Mouse (Mus musculus) lung, embryonic 16.5 days (tissue): ENCODE measurements around the gene D430041D05Rik. TPM values are rescaled to one million over a fixed set of nuclear protein-coding genes. Genes with fewer than 3 reads are reported as not detected.

Experiments
- ATAC-seq: fragments of 200-750 bp; cut with Nextera tagmentation; 2 replicates; pipeline ENCODE4 v1.8.0; 2017; ENCODE audit warnings: low read depth, mild to moderate bottlenecking, moderate library complexity
- H3K27ac ChIP-seq: fragments of 300-500 bp; sonication (generic); 2 replicates; pipeline ENCODE4 v1.5.1; 2014; ENCODE audit warnings: mild to moderate bottlenecking, control low read depth, low read length
- H3K27me3 ChIP-seq: fragments of 300-500 bp; sonication (generic); 2 replicates; pipeline ENCODE4 v1.6.1; 2014; ENCODE audit warnings: low read depth, low read length, mixed read lengths; ENCODE audit not compliant: control insufficient read depth, insufficient read depth
- H3K36me3 ChIP-seq: fragments of 300-500 bp; sonication (generic); 2 replicates; pipeline ENCODE4 v1.6.1; 2014; ENCODE audit warnings: low read length; ENCODE audit not compliant: control insufficient read depth, insufficient read depth
- H3K4me1 ChIP-seq: fragments of 300-500 bp; sonication (generic); replicated peaks from 2 replicates; pipeline ENCODE4 v1.6.1; 2014; ENCODE audit warnings: low read length, mixed read lengths; ENCODE audit not compliant: control insufficient read depth, insufficient read depth
- H3K4me2 ChIP-seq: fragments of 300-500 bp; sonication (generic); 2 replicates; pipeline ENCODE4 v1.6.1; 2014; ENCODE audit warnings: low read depth, low read length, control low read depth
- H3K4me3 ChIP-seq: fragments of 300-500 bp; sonication (generic); 2 replicates; pipeline ENCODE4 v1.5.1; 2014; ENCODE audit warnings: mild to moderate bottlenecking, low read length, control low read depth
- H3K9ac ChIP-seq: fragments of 300-500 bp; sonication (generic); 2 replicates; pipeline ENCODE4 v1.6.1; 2014; ENCODE audit warnings: low read length, control low read depth
- H3K9me3 ChIP-seq: fragments of 300-500 bp; sonication (generic); 2 replicates; pipeline ENCODE4 v1.6.1; 2016; ENCODE audit warnings: low read length; ENCODE audit not compliant: control insufficient read depth
- WGBS: fragments of 180-500 bp; shearing (Covaris S2); extraction: QIAGEN DNeasy Blood & Tissue Kit; methylation state at CpG from one replicate; pipeline ENCODE4 v1.1.7; 2014; 5-methylcytosine and 5-hydroxymethylcytosine counted together
- polyA plus RNA-seq: library from polyadenylated mRNA; unstranded; fragments of >200 nt; fragmentation: Nextera tagmentation; extraction: Ambion mirVana; gene quantifications from 2 replicates; pipeline ENCODE4 v1.2.1, GENCODE M21; 2015

Gene D430041D05Rik
- polyA plus RNA-seq, 1 experiment from 2014 or later: 0.70 TPM

DNA sequence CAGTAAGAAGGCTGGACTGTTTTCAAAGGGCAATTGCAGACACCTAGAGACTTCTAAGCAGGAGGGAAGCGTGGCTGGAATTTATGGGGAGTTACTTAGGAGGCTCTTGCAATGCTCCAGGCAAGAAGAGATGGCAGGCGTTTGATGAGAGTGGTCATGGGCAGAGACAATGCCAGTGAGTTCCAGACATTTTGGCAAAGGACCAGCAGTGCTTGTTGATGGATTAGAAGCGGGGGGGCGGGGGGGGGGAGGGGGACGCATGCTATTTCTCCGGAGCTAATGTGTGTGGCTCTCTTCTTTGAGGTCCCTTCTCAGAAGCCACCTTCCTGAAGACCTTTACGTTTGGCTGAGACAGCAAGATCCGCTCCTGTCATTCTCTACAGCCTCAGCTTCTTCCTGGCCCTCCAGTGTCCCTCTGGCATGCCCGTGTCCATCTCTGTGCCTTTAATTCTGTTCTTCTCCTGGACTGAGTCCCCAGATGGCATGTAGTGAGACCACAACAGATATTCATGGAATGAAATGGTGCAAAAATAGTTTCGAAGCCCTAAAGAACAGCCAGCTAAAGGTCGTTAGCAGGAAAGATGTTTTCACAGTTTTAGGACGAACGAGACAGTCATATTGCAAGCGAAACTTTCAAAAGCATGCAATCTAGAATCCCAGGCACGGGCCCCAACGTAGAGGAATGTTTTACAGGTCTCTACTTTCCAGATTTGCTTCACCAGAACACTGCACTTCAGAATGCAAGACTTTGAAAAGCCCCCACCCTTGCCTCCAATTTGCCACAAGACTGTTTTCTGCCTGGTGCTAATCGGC, 234.4 kb downstream of the D430041D05Rik start:
- no peak overlapping the region for H3K4me3 ChIP-seq
- peak; percentile 32; the same call in 1 of the 2 replicates for ATAC-seq
- no peak overlapping the region for H3K9ac ChIP-seq
- no peaks in the 10 kb centered on the region for H3K9me3 ChIP-seq
- H3K27me3 ChIP-seq: no peaks in the 10 kb centered on the region
- peak overlapping the region; percentile 21; the same call in 1 of the 2 replicates for H3K4me2 ChIP-seq
- H3K36me3 ChIP-seq: no peaks in the 10 kb centered on the region
- peaks cover 17% of the 10 kb centered on the region for H3K4me1 ChIP-seq
- H3K27ac ChIP-seq: peak overlapping the region; percentile 51
- WGBS: 47% methylated on average over 17 of the region's 17 CpGs

DNA sequence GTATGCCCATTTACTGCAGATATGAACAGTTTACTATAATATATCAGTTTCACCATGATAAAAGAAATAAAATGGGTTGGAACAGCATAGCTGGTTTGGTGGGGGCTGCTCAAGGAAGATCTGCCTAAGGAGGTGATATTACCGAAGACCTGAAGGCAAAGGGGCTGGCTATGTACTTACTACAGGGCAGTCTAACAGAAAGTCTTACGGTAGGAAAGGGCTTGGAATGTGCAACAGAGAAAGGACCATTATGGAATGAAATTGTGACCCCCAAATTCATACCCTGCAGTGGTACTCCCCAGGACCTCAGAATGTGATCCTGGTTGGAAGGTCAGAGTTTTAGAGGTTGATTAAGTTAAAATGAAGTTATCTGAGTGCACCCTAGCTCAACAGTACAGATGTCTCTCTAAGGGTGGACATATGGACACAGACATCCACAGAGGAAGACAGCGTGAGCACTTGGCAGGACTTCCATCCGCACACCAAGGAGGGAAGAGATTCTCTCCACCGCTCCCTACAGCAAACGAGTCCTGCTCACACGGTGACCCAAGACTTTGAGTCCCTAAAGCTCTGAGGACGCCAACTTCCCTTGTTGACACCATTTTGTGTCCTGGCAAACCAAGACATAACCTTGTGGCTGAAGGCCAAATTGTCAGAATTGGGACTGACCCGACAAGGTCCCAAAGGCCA, 235.2 kb downstream of the D430041D05Rik start:
- no peak for ATAC-seq
- H3K4me1 ChIP-seq: peaks cover 17% of the 10 kb centered on the region
- H3K27me3 ChIP-seq: no peaks in the 10 kb centered on the region
- H3K4me3 ChIP-seq: no peak overlapping the region
- H3K27ac ChIP-seq: no peak overlapping the region
- H3K36me3 ChIP-seq: no peaks in the 10 kb centered on the region
- no peak overlapping the region for H3K4me2 ChIP-seq
- H3K9me3 ChIP-seq: no peaks in the 10 kb centered on the region
- no peak overlapping the region for H3K9ac ChIP-seq
- WGBS: 72% methylated on average over 9 of the region's 9 CpGs

DNA sequence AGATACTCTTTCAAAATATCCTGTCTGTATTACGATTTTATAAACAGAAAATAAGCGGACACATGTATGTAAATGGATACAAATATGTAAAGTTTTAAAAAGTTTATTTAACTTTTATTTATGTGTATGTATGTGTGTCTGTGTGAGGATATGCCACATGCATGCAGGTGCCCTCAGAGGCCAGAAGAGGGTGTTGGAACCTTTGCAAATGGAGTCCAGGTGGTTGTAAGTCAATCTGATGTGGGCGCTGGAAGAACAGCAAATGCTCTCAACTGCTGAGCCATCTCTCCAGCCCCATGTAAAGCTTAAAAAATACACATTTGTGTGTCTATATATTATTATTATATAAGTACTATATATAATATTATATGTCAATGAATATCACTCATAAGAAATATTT, 237.4 kb downstream of the D430041D05Rik start:
- Histone ChIP-seq H3K9me3 (no peaks in the 10 kb centered on the region), H3K27me3 (no peaks in the 10 kb centered on the region), H3K36me3 (no peaks in the 10 kb centered on the region), H3K4me1 (peaks cover 17% of the 10 kb centered on the region), H3K4me3 (no peak overlapping the region), H3K4me2 (no peak overlapping the region), H3K9ac (no peak overlapping the region), H3K27ac (no peak overlapping the region)
- ATAC-seq: no peak
- 78% methylated on average over 3 of the region's 3 CpGs for WGBS

DNA sequence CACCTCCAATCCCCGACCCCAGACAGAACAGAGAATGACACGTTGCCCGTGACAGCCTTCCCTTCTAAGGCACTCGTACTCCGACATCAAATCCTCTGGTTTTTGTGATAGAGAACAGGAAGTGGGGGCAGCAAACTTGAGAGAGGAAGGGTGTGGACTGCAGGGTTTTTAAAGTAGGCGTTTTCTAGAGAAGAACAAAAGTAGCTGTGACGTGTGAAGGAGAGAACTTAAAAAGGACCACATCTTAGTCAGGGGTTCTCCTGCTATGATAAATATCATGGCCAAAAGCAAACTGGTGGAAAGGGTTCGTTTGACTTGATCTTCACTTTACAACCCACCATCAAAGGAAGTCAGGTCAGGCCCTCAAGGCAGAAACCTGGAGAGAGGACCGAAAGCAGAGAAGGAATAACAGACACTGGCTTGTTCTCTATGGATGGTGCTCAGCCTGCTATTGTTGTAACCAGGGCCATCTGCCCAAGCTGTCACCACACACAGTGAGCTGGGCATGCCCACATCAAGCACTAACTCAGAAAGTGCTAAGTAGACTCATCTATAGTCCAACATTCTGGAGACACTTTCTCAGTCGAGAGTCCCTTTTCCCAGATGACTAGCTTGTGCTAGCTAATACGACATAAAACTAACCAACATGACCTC, 238.0 kb downstream of the D430041D05Rik start:
- H3K36me3 ChIP-seq: no peaks in the 10 kb centered on the region
- H3K27ac ChIP-seq: no peak overlapping the region
- no peaks in the 10 kb centered on the region for H3K9me3 ChIP-seq
- WGBS: 46% methylated on average over 11 of the region's 11 CpGs
- H3K4me1 ChIP-seq: peaks cover 17% of the 10 kb centered on the region
- H3K27me3 ChIP-seq: no peaks in the 10 kb centered on the region
- H3K4me3 ChIP-seq: no peak overlapping the region
- ATAC-seq: no peak
- H3K4me2 ChIP-seq: no peak overlapping the region
- no peak overlapping the region for H3K9ac ChIP-seq

DNA sequence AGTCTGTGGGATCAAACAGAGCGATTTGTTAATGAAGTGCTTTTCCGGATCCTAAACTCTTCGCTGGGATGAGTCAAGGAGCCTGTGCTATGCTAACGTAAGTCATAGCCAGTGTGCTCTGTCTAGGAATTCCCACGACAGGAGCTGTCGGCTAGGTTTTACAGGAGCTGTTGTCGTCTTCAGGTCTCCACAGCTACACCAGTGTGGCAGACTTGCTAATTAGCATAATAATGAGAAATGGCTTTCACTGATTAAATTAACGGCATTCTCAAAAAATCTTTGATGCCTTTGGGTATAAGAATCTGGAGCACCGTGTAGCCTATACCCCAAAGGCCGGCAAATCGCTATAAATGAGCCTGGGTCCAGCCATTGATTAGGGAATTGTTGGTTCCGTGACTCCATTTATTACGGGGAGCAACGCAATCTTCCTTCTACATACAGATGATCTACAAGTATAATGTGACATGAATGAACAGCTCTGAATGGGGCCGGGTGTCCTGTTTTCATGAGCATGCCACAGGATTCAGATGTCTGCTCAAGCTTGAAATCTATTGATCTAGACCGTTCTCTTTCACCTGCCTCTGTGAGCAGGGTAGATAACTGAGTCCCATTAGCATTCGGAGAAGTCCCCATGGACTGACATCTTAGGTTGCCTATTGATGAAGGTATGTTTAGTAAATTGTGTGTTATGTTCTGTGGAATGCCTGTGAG, 242.5 kb downstream of the D430041D05Rik start:
- Histone ChIP-seq H3K4me2 (no peak overlapping the region), H3K27me3 (no peaks in the 10 kb centered on the region), H3K27ac (no peak overlapping the region), H3K36me3 (no peaks in the 10 kb centered on the region), H3K9me3 (no peaks in the 10 kb centered on the region), H3K9ac (no peak overlapping the region), H3K4me3 (no peak overlapping the region), H3K4me1 (no peaks in the 10 kb centered on the region)
- no peak for ATAC-seq
- 90% methylated on average over 17 of the region's 17 CpGs for WGBS

DNA sequence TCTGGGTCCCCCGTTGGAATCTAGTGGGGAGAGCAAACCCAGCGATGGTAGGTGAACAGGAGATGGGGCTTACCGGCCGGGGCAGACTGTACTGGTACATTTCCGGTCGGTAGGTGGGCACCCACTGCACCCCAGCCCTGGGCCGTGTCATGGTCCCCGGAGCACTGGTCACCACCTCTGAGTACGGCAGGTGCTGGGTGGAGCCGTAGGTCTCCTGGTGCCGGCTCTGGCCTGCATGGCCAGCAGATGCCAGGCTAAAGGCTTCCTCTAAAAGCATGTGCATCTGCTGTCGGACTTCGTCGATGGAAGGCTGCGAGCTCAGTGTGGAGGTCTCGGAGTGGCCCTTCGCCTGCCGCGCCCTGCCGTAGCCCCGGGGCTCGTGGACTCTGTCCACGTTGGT, 243.0 kb downstream of the D430041D05Rik start:
- H3K4me1 ChIP-seq: no peaks in the 10 kb centered on the region
- no peak overlapping the region for H3K4me3 ChIP-seq
- no peak overlapping the region for H3K27ac ChIP-seq
- 95% methylated on average over 23 of the region's 23 CpGs for WGBS
- H3K27me3 ChIP-seq: no peaks in the 10 kb centered on the region
- no peaks in the 10 kb centered on the region for H3K9me3 ChIP-seq
- H3K36me3 ChIP-seq: no peaks in the 10 kb centered on the region
- ATAC-seq: no peak
- no peak overlapping the region for H3K4me2 ChIP-seq
- H3K9ac ChIP-seq: no peak overlapping the region

DNA sequence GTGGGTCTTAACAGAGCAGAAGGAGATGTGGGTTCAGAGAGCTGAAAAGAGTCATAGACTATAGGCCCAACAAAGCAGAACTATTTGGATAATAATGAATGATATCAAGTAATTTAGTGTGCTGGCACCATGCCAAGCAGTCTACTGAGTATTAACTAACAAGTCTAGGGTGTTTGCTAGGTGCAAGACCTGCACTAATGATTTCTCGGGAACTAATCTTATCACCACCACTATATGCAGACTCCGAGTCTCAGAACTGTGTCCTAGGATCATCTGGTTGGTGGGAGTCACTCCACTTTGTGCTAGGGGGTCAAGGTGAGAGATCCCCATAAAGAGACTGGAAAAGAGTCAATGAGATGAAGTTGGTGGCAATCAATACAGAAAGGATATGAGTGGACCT, 245.2 kb downstream of the D430041D05Rik start:
- H3K4me1 ChIP-seq: no peaks in the 10 kb centered on the region
- no peak for ATAC-seq
- H3K36me3 ChIP-seq: no peaks in the 10 kb centered on the region
- H3K9me3 ChIP-seq: no peaks in the 10 kb centered on the region
- H3K27ac ChIP-seq: no peak overlapping the region
- no peak overlapping the region for H3K4me3 ChIP-seq
- no peak overlapping the region for H3K9ac ChIP-seq
- 66% methylated on average over 2 of the region's 2 CpGs for WGBS
- H3K27me3 ChIP-seq: no peaks in the 10 kb centered on the region
- H3K4me2 ChIP-seq: no peak overlapping the region

DNA sequence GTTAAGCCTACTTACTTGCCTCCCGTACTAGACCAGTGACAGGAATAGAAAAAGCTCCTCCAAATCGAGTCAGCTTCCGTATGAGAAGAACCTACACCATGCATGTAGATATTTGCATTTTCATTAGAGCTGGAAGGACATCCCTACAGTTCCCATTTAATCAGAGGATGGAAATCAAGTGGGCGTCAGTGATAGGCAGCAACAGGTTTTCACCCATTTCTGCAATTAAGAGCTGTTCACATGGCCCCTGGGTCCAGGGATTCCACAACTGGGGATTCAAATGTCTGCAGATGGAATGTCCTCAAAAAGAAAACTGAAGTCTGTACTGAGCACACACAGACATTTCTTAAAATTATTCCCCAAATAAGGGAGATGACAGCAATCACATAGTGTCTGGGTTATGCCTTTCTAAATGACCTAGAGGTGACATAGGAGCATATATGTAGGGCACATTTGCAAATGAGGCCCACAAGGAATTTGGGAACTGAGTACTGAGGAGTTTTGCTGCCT, 246.8 kb downstream of the D430041D05Rik start:
- Histone ChIP-seq H3K9me3 (no peaks in the 10 kb centered on the region), H3K4me1 (no peaks in the 10 kb centered on the region), H3K9ac (no peak overlapping the region), H3K4me2 (no peak overlapping the region), H3K27ac (no peak overlapping the region), H3K4me3 (no peak overlapping the region), H3K27me3 (no peaks in the 10 kb centered on the region), H3K36me3 (no peaks in the 10 kb centered on the region)
- 83% methylated on average over 4 of the region's 4 CpGs for whole genome bisulfite sequencing
- ATAC-seq: no peak
